Mouse (Mus musculus) intestine, postnatal 0 days (tissue): ENCODE data around the gene Iqck. TPM values are rescaled to one million over a fixed set of nuclear protein-coding genes. Genes with fewer than 3 reads are reported as not detected.

Source experiments
- ATAC-seq: fragments of 200-750 bp; cut with Nextera tagmentation; 2 replicates; pipeline ENCODE4 v1.8.0; 2017; ENCODE audit warnings: mild to moderate bottlenecking, moderate TSS enrichment, moderate library complexity
- H3K27ac ChIP-seq: fragments of 300-500 bp; sonication (generic); 2 replicates; pipeline ENCODE4 v1.5.1; 2014; ENCODE audit warnings: mild to moderate bottlenecking, low read depth, low read length, moderate library complexity
- H3K27me3 ChIP-seq: fragments of 300-500 bp; sonication (generic); replicated peaks from 2 replicates; pipeline ENCODE4 v1.6.1; 2014; ENCODE audit warnings: low read length, mixed read lengths; ENCODE audit not compliant: control insufficient read depth, insufficient read depth
- H3K36me3 ChIP-seq: fragments of 300-500 bp; sonication (generic); 2 replicates; pipeline ENCODE4 v1.6.1; 2014; ENCODE audit warnings: mild to moderate bottlenecking, moderate library complexity; ENCODE audit not compliant: control insufficient read depth, insufficient read depth
- H3K4me1 ChIP-seq: fragments of 300-500 bp; sonication (generic); replicated peaks from 2 replicates; pipeline ENCODE4 v1.6.1; 2014; ENCODE audit warnings: antibody characterized with exemption, low read length, mixed read lengths; ENCODE audit not compliant: control insufficient read depth, insufficient read depth
- H3K4me2 ChIP-seq: fragments of 300-500 bp; sonication (generic); replicated peaks from 2 replicates; pipeline ENCODE4 v1.6.1; 2014; ENCODE audit warnings: low read depth, mild to moderate bottlenecking, moderate library complexity
- H3K4me3 ChIP-seq: fragments of 300-500 bp; sonication (generic); 2 replicates; pipeline ENCODE4 v1.5.1; 2014; ENCODE audit warnings: low read depth, low read length
- H3K9ac ChIP-seq: fragments of 300-500 bp; sonication (generic); 2 replicates; pipeline ENCODE4 v1.6.1; 2014; ENCODE audit warnings: mild to moderate bottlenecking, low read depth, low read length
- H3K9me3 ChIP-seq: fragments of 300-500 bp; sonication (generic); 2 replicates; pipeline ENCODE4 v1.6.1; 2016; ENCODE audit warnings: mixed run types; ENCODE audit not compliant: control insufficient read depth
- CTCF ChIP-seq: sonication (generic); IDR thresholded peaks from 2 replicates; pipeline ENCODE4 v1.5.1; 2016; ENCODE audit warnings: low read depth, mild to moderate bottlenecking, control low read depth, antibody characterized with exemption, moderate library complexity
- WGBS: fragments of 180-500 bp; shearing (Covaris S2); extraction: QIAGEN DNeasy Blood & Tissue Kit; methylation state at CpG from one replicate; pipeline ENCODE4 v1.1.7; 2014; 5-methylcytosine and 5-hydroxymethylcytosine counted together
- polyA plus RNA-seq: library from polyadenylated mRNA; unstranded; fragments of >200 nt; fragmentation: Nextera tagmentation; extraction: Ambion mirVana; gene quantifications from 2 replicates; pipeline ENCODE4 v1.2.1, GENCODE M21; 2015

Gene Iqck
- polyA plus RNA-seq, 1 experiment from 2014 or later = 0.83 TPM

DNA sequence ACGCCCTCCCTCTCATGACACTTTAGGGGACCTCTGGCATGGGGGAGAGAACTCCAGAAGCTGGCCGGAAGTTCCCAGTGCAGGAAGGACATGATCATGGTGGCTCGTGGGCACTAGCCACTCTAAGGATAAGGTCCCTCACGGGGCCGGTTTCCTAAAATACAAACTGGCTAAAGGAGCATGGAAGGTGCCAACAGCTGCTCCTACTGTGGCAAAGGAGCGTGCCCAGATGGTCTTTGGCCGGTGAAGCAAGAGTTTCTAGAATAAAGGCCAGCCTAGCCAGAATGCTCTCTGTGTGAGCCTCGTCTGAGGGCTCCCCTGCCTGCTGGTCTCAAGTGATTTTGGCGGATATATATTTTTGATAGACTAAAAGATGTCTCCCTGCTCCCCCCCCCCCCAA lies 124.2 kb downstream of the Iqck start:
- no peaks in the 10 kb centered on the region for H3K4me1 ChIP-seq
- no peak overlapping the region for H3K4me2 ChIP-seq
- no peak for ATAC-seq
- H3K9me3 ChIP-seq = no peaks in the 10 kb centered on the region
- H3K9ac ChIP-seq = no peak overlapping the region
- TF ChIP-seq CTCF = no peak
- no peaks in the 10 kb centered on the region for H3K27me3 ChIP-seq
- no peak overlapping the region for H3K27ac ChIP-seq
- H3K4me3 ChIP-seq = no peak overlapping the region
- H3K36me3 ChIP-seq = peaks cover 5% of the 10 kb centered on the region; the same call in 1 of the 2 replicates
- WGBS = 86% methylated on average over 9 of the region's 9 CpGs

DNA sequence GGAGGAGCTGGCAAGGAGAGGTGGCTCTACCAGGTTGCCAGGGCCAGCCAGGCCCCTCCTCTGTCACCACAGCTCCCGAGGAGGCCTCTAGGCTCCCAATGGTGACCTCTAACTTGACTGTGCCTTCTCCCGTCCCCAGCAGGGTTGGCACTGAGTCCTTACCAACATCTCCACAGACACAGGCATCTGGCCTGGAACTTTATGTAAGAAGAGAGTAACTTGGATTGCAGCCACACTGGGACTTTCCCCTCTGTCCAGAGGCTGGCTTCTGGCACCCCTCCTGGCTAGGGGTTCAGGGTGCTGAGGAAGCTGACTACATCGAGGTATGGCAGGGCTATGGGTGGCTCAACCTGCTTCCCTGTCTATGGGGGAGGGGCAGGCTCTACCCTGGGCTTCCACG lies 125.8 kb downstream of the Iqck start:
- no peak for ATAC-seq
- no peak overlapping the region for H3K4me3 ChIP-seq
- no peak for TF ChIP-seq CTCF
- WGBS = 67% methylated on average over 4 of the region's 4 CpGs
- no peaks in the 10 kb centered on the region for H3K27me3 ChIP-seq
- H3K9me3 ChIP-seq = no peaks in the 10 kb centered on the region
- peaks cover 6% of the 10 kb centered on the region; the same call in 1 of the 2 replicates for H3K36me3 ChIP-seq
- no peak overlapping the region for H3K4me2 ChIP-seq
- no peak overlapping the region for H3K9ac ChIP-seq
- H3K27ac ChIP-seq = no peak overlapping the region
- no peaks in the 10 kb centered on the region for H3K4me1 ChIP-seq

DNA sequence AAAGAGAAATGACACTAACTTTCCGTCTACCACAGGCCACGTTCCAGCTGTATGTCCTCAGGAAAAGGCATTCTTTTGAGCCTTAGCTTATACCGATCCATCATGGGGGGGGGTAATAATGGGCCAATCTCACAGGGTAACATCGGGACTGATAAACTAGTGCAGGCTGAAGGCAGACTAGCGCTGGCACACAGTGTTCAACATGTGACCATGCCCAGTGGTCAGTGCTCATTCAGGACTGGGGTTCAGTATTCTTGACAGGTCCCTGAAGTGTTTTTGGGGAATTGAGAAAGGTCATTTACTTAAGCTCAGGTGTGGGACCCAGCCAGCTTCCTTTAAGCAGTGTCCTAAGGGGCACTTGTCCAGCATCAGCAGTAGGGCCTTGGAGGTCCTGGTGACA lies 126.3 kb downstream of the Iqck start:
- peaks cover 6% of the 10 kb centered on the region; the same call in 1 of the 2 replicates for H3K36me3 ChIP-seq
- H3K9ac ChIP-seq = no peak overlapping the region
- WGBS = 87% methylated on average over 5 of the region's 5 CpGs
- no peaks in the 10 kb centered on the region for H3K9me3 ChIP-seq
- no peak for ATAC-seq
- no peaks in the 10 kb centered on the region for H3K27me3 ChIP-seq
- TF ChIP-seq CTCF = no peak
- H3K4me2 ChIP-seq = no peak overlapping the region
- no peaks in the 10 kb centered on the region for H3K4me1 ChIP-seq
- no peak overlapping the region for H3K27ac ChIP-seq
- H3K4me3 ChIP-seq = no peak overlapping the region

DNA sequence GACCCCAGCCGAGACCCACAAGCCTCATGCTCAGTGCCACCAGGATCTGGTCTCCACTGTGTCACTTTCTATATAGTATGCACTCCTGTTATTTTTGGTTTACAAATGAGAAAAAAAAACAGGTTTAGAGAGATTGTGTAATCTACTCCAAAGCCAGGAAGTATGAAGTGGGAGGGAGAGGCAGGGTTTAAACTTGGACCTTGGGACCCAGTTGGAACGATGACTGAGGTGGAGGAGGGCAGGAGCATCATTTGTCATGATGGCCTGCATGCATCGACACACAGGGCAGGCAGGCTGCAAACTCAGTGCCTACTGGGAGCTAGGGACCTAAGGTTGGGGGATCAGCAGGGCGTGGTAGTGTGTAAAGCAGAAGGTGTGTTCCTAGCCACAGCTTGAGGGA lies 127.0 kb downstream of the Iqck start:
- no peak for TF ChIP-seq CTCF
- Histone ChIP-seq H3K27me3 (no peaks in the 10 kb centered on the region), H3K27ac (no peak overlapping the region), H3K9me3 (no peaks in the 10 kb centered on the region), H3K36me3 (peaks cover 6% of the 10 kb centered on the region; the same call in 1 of the 2 replicates), H3K4me3 (no peak overlapping the region), H3K4me1 (no peaks in the 10 kb centered on the region), H3K4me2 (no peak overlapping the region), H3K9ac (no peak overlapping the region)
- no peak for ATAC-seq
- WGBS = 64% methylated on average over 4 of the region's 4 CpGs

DNA sequence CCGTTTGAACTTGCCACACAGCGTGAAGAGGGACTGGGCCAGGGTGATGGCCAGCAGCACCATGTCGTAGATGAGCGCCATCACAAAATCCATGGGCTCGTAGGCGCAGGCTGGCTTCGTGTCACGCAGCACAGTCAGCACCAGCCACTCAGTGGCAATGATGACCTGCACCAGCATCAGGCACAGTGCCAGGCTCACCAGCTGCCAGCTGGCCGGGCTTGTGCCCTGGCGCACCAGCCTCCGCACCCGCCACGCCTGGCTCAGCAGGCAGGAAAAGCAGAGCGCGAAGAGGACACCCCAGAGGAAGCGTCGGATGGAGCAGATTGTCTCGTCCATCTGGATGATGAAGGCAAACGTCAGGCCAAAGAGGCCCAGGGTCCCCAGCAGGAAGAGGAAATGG lies 128.4 kb downstream of the Iqck start:
- H3K4me1 ChIP-seq = no peaks in the 10 kb centered on the region
- TF ChIP-seq CTCF = no peak
- H3K9me3 ChIP-seq = no peaks in the 10 kb centered on the region
- WGBS = 83% methylated on average over 19 of the region's 19 CpGs
- no peak overlapping the region for H3K27ac ChIP-seq
- H3K4me3 ChIP-seq = no peak overlapping the region
- ATAC-seq = no peak
- no peaks in the 10 kb centered on the region for H3K27me3 ChIP-seq
- H3K36me3 ChIP-seq = peaks cover 6% of the 10 kb centered on the region; the same call in 1 of the 2 replicates
- H3K9ac ChIP-seq = no peak overlapping the region
- no peak overlapping the region for H3K4me2 ChIP-seq

DNA sequence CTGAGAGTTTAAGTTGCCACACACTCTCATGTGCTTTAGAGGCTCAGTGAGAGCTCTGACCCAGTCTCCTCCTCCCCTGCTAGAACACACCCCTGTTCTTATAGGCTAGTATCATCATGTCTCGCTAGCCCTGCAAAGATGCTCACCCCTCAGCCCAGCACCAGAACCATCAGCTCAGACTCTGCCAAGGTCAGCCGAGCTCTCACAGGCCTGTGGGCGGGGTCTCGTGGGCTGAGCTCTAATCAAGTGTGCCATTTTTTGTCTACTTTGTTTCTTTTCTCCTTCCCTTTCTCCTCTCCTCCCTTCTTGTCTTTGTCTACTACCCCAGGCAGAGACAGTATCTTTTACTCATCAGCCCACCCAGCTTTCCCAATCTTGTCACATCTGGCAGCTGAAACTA lies 130.2 kb downstream of the Iqck start:
- Histone ChIP-seq H3K27me3 (no peaks in the 10 kb centered on the region), H3K4me2 (no peak overlapping the region), H3K36me3 (peaks cover 6% of the 10 kb centered on the region; the same call in 1 of the 2 replicates), H3K4me3 (no peak overlapping the region), H3K27ac (no peak overlapping the region), H3K9ac (no peak overlapping the region), H3K4me1 (no peaks in the 10 kb centered on the region), H3K9me3 (no peaks in the 10 kb centered on the region)
- 71% methylated on average over 4 of the region's 4 CpGs for WGBS
- no peak for TF ChIP-seq CTCF
- no peak for ATAC-seq

DNA sequence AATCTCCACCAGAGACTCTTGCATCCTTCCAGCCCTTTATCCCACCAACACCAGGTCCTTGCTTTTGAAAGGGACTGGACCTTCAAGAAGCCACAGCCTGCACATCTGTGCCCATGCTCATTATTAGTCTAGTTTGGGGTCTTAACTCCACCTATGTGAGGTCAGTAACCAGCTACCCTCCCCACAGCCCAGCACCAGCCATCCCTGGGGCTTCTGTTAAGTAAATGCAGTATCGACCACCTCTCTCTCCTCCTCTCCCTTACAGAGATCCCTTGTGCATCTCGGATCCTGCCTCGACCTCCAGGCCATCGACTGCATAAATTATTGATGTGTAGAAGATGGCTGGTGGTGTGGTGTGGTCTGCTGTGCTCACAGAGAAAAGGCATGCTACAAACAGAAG lies 130.8 kb downstream of the Iqck start:
- Histone ChIP-seq H3K27me3 (no peaks in the 10 kb centered on the region), H3K9ac (no peak overlapping the region), H3K36me3 (peaks cover 6% of the 10 kb centered on the region; the same call in 1 of the 2 replicates), H3K4me1 (no peaks in the 10 kb centered on the region), H3K9me3 (no peaks in the 10 kb centered on the region), H3K27ac (no peak overlapping the region), H3K4me3 (no peak overlapping the region), H3K4me2 (no peak overlapping the region)
- TF ChIP-seq CTCF = no peak
- no peak for ATAC-seq
- 77% methylated on average over 4 of the region's 4 CpGs for WGBS
